Mouse (Mus musculus) stomach, postnatal 0 days (tissue): Measurements from ENCODE around the gene Gyg. TPM values are rescaled to one million over a fixed set of nuclear protein-coding genes. Genes with fewer than 3 reads are reported as not detected.
"Not testable (repeated sequence)": the region's sequence is repeated elsewhere in the genome, so short reads cannot be mapped to it uniquely, and the experiment has no call there.

ENCODE experiments used
- ATAC-seq: fragments of 200-750 bp; cut with Nextera tagmentation; 2 replicates; pipeline ENCODE4 v1.8.0; 2017; ENCODE audit not compliant: low FRiP score, low TSS enrichment
- DNase-seq: peaks from one replicate; pipeline ENCODE4 v3.0.0-alpha.2; 2016; ENCODE audit warnings: low spot score
- H3K27ac ChIP-seq: fragments of 300-500 bp; sonication (generic); replicated peaks from 2 replicates; pipeline ENCODE4 v1.5.1; 2014; ENCODE audit warnings: mild to moderate bottlenecking, control low read depth
- H3K27me3 ChIP-seq: fragments of 300-500 bp; sonication (generic); 2 replicates; pipeline ENCODE4 v1.6.1; 2014; ENCODE audit warnings: low read length; ENCODE audit not compliant: control insufficient read depth, insufficient read depth
- H3K36me3 ChIP-seq: fragments of 300-500 bp; sonication (generic); 2 replicates; pipeline ENCODE4 v1.6.1; 2014; ENCODE audit warnings: low read length, mixed read lengths; ENCODE audit not compliant: control insufficient read depth, insufficient read depth
- H3K4me1 ChIP-seq: fragments of 300-500 bp; sonication (generic); replicated peaks from 2 replicates; pipeline ENCODE4 v1.6.1; 2014; ENCODE audit warnings: antibody characterized with exemption; ENCODE audit not compliant: control insufficient read depth, insufficient read depth
- H3K4me2 ChIP-seq: fragments of 300-500 bp; sonication (generic); replicated peaks from 2 replicates; pipeline ENCODE4 v1.6.1; 2014; ENCODE audit warnings: low read depth, mild to moderate bottlenecking, control low read depth, moderate library complexity
- H3K4me3 ChIP-seq: fragments of 300-500 bp; sonication (generic); 2 replicates; pipeline ENCODE4 v1.5.1; 2014; ENCODE audit warnings: low read depth, low read length, control low read depth
- H3K9ac ChIP-seq: fragments of 300-500 bp; sonication (generic); 2 replicates; pipeline ENCODE4 v1.6.1; 2014; ENCODE audit warnings: mild to moderate bottlenecking, low read length, control low read depth, mixed read lengths
- H3K9me3 ChIP-seq: fragments of 300-500 bp; sonication (generic); 2 replicates; pipeline ENCODE4 v1.6.1; 2016; ENCODE audit warnings: low read length; ENCODE audit not compliant: control insufficient read depth
- CTCF ChIP-seq: IDR thresholded peaks from 2 replicates; pipeline ENCODE4 v1.5.1; 2016; ENCODE audit warnings: antibody characterized with exemption, low read depth, mild to moderate bottlenecking, moderate library complexity
- EP300 ChIP-seq: optimal IDR thresholded peaks from 2 replicates; pipeline ENCODE3; 2016; ENCODE audit warnings: antibody characterized with exemption
- WGBS: fragments of 180-500 bp; shearing (Covaris S2); extraction: QIAGEN DNeasy Blood & Tissue Kit; methylation state at CpG from one replicate; pipeline ENCODE4 v1.1.7; 2014; 5-methylcytosine and 5-hydroxymethylcytosine counted together
- polyA plus RNA-seq: library from polyadenylated mRNA; unstranded; fragments of >200 nt; fragmentation: Nextera tagmentation; extraction: Ambion mirVana; gene quantifications from 2 replicates; pipeline ENCODE4 v1.2.1, GENCODE M21; 2015

Gene Gyg
- polyA plus RNA-seq, 1 experiment from 2014 or later = 28.5 TPM

DNA sequence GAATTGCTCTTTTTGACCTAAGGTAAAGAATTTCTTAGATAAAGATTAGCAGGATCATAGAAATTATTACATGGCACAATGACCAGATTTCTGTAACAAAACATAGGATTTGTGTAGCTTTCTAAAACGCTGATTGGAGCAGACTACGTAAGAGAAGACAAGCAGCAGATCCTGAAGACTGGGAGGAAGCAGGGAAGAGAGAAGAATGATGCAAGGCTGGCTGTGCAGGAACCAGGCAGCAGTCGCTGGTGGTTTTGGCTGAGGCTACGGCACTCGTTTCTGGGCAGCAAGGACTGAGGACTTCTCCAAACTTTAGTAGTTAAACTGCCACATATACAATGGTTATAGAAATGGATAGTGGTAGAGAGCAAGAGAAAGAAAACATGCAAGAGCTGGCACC lies 25.6 kb downstream of the Gyg start:
- Histone ChIP-seq H3K4me3 (no peak overlapping the region), H3K9me3 (no peaks in the 10 kb centered on the region), H3K9ac (no peak overlapping the region), H3K27me3 (no peaks in the 10 kb centered on the region), H3K27ac (no peak overlapping the region), H3K4me1 (no peaks in the 10 kb centered on the region), H3K36me3 (no peaks in the 10 kb centered on the region), H3K4me2 (no peak overlapping the region)
- WGBS = 80% methylated on average over 5 of the region's 5 CpGs
- no peak for ATAC-seq
- no peak for TF ChIP-seq CTCF
- no peak for DNase-seq

- H3K9ac ChIP-seq = no peak overlapping the region
- DNase-seq (no peak), ATAC-seq (no peak)
- no peaks in the 10 kb centered on the region for H3K27me3 ChIP-seq
- H3K36me3 ChIP-seq = no peaks in the 10 kb centered on the region
- no peak overlapping the region for H3K4me2 ChIP-seq
- no peaks in the 10 kb centered on the region for H3K4me1 ChIP-seq
- TF ChIP-seq CTCF (peak; percentile 47), EP300 (no peak)
- H3K9me3 ChIP-seq = no peaks in the 10 kb centered on the region
- H3K4me3 ChIP-seq = no peak overlapping the region
- no peak overlapping the region for H3K27ac ChIP-seq
- WGBS = 78% methylated on average over 2 of the region's 2 CpGs
Measured at GRCm38 (mm10) chr3:20127047-20127595, 28.0 kb downstream of the Gyg start.

GRCm38 (mm10) chr3:20125604-20126003 lies 29.5 kb downstream of the Gyg start:
- Histone ChIP-seq H3K27me3 (no peaks in the 10 kb centered on the region), H3K9ac (no peak overlapping the region), H3K4me1 (no peaks in the 10 kb centered on the region), H3K27ac (no peak overlapping the region), H3K4me3 (no peak overlapping the region), H3K9me3 (no peaks in the 10 kb centered on the region), H3K4me2 (no peak overlapping the region), H3K36me3 (no peaks in the 10 kb centered on the region)
- TF ChIP-seq CTCF (no peak), EP300 (no peak)
- ATAC-seq (no peak), DNase-seq (no peak)
- 81% methylated on average over 5 of the region's 5 CpGs for WGBS

DNA sequence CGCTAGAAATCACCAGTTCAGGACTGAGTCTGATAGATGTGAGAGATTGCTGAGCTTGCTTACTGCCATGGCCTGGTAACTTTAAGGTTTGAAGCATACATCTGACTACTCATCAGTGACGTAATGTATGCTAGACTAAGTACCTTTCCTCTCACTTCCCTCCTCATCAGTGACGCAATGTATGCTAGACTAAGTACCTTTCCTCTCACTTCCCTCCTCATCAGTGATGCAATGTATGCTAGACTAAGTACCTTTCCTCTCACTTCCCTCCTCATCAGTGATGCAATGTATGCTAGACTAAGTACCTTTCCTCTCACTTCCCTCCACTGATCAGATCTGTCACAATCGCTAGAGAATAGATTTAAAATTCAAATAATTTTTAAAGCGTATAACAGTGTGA lies 33.5 kb downstream of the Gyg start:
- H3K9me3 ChIP-seq = not testable (repeated sequence)

DNA sequence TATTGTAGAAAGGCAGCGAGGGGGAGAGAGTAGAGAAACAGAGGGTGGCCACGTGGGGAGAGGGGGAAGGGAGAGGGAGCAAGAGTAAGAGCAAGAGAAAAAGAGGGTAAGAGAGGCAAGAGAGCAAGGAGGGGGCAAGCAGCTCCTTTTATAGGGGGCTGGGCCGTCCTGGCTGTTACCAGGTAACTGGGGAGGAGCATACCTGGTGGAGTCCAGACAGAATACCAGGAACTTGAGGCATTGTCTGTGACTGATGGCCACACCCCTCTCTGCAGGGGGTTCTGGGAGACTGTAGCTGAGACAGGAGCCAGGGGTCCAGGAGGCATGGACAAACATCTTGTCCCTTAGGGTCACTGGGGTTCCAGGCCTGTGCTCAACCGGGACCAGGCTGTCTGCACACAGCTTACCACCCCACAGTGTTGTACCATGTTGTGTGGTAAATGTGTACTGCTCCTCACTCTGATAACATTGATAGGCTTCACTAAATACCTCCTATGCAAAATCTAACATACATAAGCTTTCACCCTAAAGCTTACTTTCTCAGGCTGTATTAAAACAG lies 35.4 kb downstream of the Gyg start:
- no peak for ATAC-seq
- Histone ChIP-seq H3K36me3 (peaks cover 4% of the 10 kb centered on the region; the same call in 1 of the 2 replicates), H3K4me2 (no peak overlapping the region), H3K27me3 (no peaks in the 10 kb centered on the region), H3K4me1 (no peaks in the 10 kb centered on the region), H3K9ac (no peak overlapping the region), H3K4me3 (no peak overlapping the region), H3K27ac (no peak overlapping the region), H3K9me3 (no peaks in the 10 kb centered on the region)
- WGBS = 71% methylated on average over 4 of the region's 4 CpGs
- no peak for TF ChIP-seq CTCF
- no peak for DNase-seq

More for the DNA sequence above, 33.5 kb downstream of the Gyg start:
- ATAC-seq, DNase-seq, H3K4me1 ChIP-seq, H3K4me2 ChIP-seq, H3K27me3 ChIP-seq, H3K27ac ChIP-seq, H3K9ac ChIP-seq, H3K36me3 ChIP-seq, H3K4me3 ChIP-seq: not testable (repeated sequence)
- WGBS = 92% methylated on average over 5 of the region's 5 CpGs

DNA sequence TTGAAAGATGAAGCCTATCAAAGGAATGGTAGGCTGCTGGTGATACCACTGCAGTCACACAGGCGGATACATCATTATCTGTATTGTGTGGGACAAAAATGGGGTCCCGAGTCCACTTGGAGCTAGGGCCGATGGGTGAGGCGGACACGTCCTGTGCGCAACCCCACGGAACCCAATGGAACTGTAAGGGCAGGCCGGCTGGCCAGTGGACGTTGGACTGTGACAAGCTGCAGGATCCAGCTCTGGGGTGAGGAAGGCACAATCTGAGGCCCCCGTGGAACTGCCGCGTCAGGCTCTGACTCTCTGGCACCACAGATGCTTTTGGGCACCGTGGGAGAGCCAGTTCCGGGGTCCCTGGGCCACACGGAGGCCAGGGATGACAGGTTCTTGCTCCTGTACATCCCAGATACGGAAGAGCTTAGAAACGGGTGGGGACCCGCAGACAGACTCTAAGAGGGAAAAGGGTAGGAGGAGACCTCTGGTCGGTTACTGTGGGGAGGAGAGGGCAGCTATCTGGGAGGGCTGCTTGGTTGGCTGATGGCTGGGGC lies 36.0 kb downstream of the Gyg start:
- WGBS = 89% methylated on average over 19 of the region's 19 CpGs
- TF ChIP-seq EP300 = no peak
- no peak for TF ChIP-seq CTCF
- H3K27ac ChIP-seq = no peak overlapping the region
- no peak for DNase-seq
- H3K36me3 ChIP-seq = peaks cover 4% of the 10 kb centered on the region; the same call in 1 of the 2 replicates
- no peaks in the 10 kb centered on the region for H3K27me3 ChIP-seq
- H3K4me1 ChIP-seq = no peaks in the 10 kb centered on the region
- H3K4me2 ChIP-seq = no peak overlapping the region
- no peak for ATAC-seq
- H3K9ac ChIP-seq = no peak overlapping the region
- H3K4me3 ChIP-seq = no peak overlapping the region
- H3K9me3 ChIP-seq = no peaks in the 10 kb centered on the region
